Mouse (Mus musculus) heart, adult 2 months (tissue): ENCODE data around the gene Apopt1. TPM values are rescaled to one million over a fixed set of nuclear protein-coding genes. Genes with fewer than 3 reads are reported as not detected.
A peak's percentile ranks its signal among the peaks of the same experiment; 100 is the strongest.

Source experiments
- DNase-seq, 2 experiments: peaks; one replicate each; pipeline ENCODE4 v3.0.0; 2021
- H3K27ac ChIP-seq: fragments of 200-600 bp; 2 replicates; pipeline ENCODE4 v1.8.1; 2022
- H3K27me3 ChIP-seq: fragments of 200-500 bp; 2 replicates; pipeline ENCODE4 v1.6.1; 2012; ENCODE audit warnings: mild to moderate bottlenecking, low read length, inconsistent platforms, mixed read lengths; ENCODE audit not compliant: control insufficient read depth, insufficient read depth
- H3K36me3 ChIP-seq: fragments of 200-500 bp; 2 replicates; pipeline ENCODE4 v1.6.1; 2012; ENCODE audit warnings: low read length, inconsistent platforms; ENCODE audit not compliant: control insufficient read depth, insufficient read depth
- H3K4me1 ChIP-seq: fragments of 200-500 bp; 2 replicates; pipeline ENCODE4 v1.6.1; 2011; ENCODE audit warnings: low read length; ENCODE audit not compliant: control insufficient read depth, insufficient read depth
- H3K4me3 ChIP-seq: fragments of 200-600 bp; 2 replicates; pipeline ENCODE4 v1.8.1; 2022
- H3K79me2 ChIP-seq: fragments of 200-500 bp; replicated peaks from 2 replicates; pipeline ENCODE4 v1.6.1; 2012; ENCODE audit warnings: mild to moderate bottlenecking, inconsistent platforms, low read length, moderate library complexity, mixed read lengths; ENCODE audit not compliant: control insufficient read depth, insufficient read depth
- H3K9ac ChIP-seq: fragments of 200-500 bp; 2 replicates; pipeline ENCODE4 v1.6.1; 2012; ENCODE audit warnings: low read depth, mild to moderate bottlenecking, control low read depth, inconsistent platforms, low read length, mixed read lengths
- CTCF ChIP-seq: fragments of 200-600 bp; IDR thresholded peaks from 2 replicates; pipeline ENCODE4 v1.8.1; 2022; ENCODE audit warnings: antibody characterized with exemption, mild to moderate bottlenecking, moderate library complexity
- EP300 ChIP-seq: fragments of 200-500 bp; IDR thresholded peaks from 2 replicates; pipeline ENCODE4 v1.6.1; 2011; ENCODE audit warnings: low read depth, low read length, control low read depth; ENCODE audit not compliant: insufficient read depth
- POLR2A ChIP-seq: fragments of 200-500 bp; IDR thresholded peaks from 2 replicates; pipeline ENCODE4 v1.6.1; 2011; ENCODE audit warnings: mild to moderate bottlenecking, low read depth, low read length, control low read depth; ENCODE audit not compliant: insufficient read depth
- WGBS: fragments of 180-500 bp; shearing (Covaris S2); methylation state at CpG from one replicate; pipeline ENCODE4 v1.1.7; 2018; 5-methylcytosine and 5-hydroxymethylcytosine counted together
- intact Hi-C: fragments of 180-260 bp; cut with DNase I; formaldehyde crosslinking; loops from one replicate; pipeline ENCODE4 v1.15.1; 2025
- polyA plus RNA-seq: library from polyadenylated mRNA; depleted of rRNA; stranded (reverse); fragments of >200 nt; gene quantifications from 2 replicates; pipeline ENCODE4 v1.2.3, GENCODE M21; 2012
- total RNA-seq, 2 experiments: library from RNA; stranded (reverse); gene quantifications; 2 replicates each; pipeline ENCODE4 v1.2.3; 2021

The Apopt1 gene
- total and polyA plus RNA-seq, 3 experiments: 31.7 to 36.3 (median 32.0) TPM

DNA sequence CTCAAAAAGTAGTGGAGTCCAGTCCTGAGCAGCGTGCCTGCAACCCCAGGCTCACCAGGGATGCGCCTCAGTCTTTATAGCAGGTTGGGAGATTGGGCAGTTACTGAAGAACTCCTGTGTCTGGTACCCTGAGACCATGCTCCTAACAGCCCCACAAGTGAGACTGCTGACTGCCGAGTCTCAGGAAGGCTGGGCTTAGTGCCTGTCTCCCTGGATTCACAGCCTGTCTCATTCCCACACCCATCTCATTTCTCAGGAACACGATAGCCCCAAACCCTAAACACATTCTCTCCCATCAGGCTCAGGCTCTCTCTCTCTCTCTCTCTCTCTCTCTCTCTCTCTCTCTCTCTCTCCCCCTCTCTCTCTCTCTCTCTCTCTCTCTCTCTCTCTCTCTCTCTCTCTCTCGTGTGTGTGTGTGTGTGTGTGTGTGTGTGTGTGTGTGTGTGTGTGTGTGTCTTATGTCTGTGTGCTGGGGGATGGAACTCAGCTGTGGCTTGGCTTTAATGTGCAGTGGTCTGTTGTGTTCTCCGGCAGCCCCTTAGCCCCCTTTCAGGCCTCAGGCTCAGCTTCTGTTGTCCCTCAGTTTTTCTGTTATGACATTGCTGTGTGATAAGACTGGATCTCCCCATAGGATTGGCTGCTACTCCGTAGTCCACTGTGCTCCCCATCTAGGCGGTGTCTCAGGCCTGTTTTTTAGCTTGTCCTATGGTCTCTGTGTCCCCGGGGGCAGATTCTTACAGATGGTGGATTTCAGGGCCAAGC, 56.9 kb downstream of the Apopt1 start:
- H3K9ac ChIP-seq: peak overlapping the region; percentile 9; the same call in 1 of the 2 replicates
- peaks cover 3% of the 10 kb centered on the region; the same call in 1 of the 2 replicates for H3K36me3 ChIP-seq
- TF ChIP-seq CTCF (no peak), EP300 (no peak), POLR2A (no peak)
- peaks cover 20% of the 10 kb centered on the region for H3K4me1 ChIP-seq
- no peak overlapping the region for H3K4me3 ChIP-seq
- H3K27ac ChIP-seq: peak overlapping the region; percentile 29
- WGBS: 47% methylated on average over 8 of the region's 9 CpGs
- no peaks in the 10 kb centered on the region for H3K27me3 ChIP-seq
- peaks cover 13% of the 10 kb centered on the region for H3K79me2 ChIP-seq
- intact Hi-C loops: no loop called here
- no peak for DNase-seq

DNA sequence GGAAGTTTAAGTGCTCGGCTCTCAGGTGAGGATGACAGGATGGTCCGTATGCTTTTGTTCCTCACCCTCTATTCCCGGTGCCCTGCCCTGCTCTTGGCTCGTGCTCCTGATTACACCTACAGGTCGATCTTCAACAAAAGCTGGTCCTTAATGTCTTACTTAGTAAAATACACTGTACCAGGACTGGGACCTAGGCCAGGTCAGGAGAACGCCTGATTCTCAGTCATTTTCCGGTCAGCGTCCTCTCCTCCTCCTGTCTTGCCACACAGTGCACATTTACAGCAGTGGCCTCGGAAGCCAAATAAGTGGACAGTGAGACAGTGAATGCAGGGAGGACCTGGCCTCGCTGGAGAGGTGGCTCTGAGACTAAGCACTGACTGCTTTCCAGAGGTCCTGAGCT, 57.6 kb downstream of the Apopt1 start:
- Histone ChIP-seq H3K27ac (peak overlapping the region; percentile 6; the same call in 1 of the 2 replicates), H3K27me3 (no peaks in the 10 kb centered on the region), H3K79me2 (peaks cover 13% of the 10 kb centered on the region), H3K9ac (no peak overlapping the region), H3K4me1 (peaks cover 20% of the 10 kb centered on the region), H3K4me3 (no peak overlapping the region), H3K36me3 (peaks cover 6% of the 10 kb centered on the region; the same call in 1 of the 2 replicates)
- 61% methylated on average over 10 of the region's 10 CpGs for WGBS
- TF ChIP-seq EP300: no peak
- no peak for TF ChIP-seq POLR2A
- no peak for TF ChIP-seq CTCF
- DNase-seq: no peak
- intact Hi-C loops: no loop called here

DNA sequence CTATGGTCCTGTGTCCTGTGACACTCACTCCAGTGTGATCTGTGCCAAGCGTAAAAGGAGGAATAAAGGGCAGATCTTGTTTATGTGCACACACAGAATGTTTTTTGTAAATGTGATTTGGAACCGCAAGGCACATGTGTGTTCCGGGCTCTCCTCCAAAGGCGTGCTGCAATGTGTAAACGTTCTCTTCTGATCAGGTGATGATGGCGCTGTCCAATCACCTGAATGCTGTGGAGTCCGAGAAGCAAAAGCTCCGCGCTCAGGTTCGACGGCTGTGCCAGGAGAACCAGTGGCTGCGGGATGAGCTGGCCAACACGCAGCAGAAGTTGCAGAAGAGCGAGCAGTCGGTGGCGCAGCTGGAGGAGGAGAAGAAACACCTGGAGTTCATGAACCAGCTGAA, 61.1 kb downstream of the Apopt1 start:
- Histone ChIP-seq H3K4me3 (no peak overlapping the region), H3K27ac (no peak overlapping the region), H3K79me2 (peaks cover 10% of the 10 kb centered on the region), H3K27me3 (no peaks in the 10 kb centered on the region), H3K36me3 (peaks cover 14% of the 10 kb centered on the region), H3K4me1 (peaks cover 17% of the 10 kb centered on the region), H3K9ac (no peak overlapping the region)
- no peak for DNase-seq
- WGBS: 86% methylated on average over 16 of the region's 16 CpGs
- TF ChIP-seq POLR2A (no peak), EP300 (no peak), CTCF (no peak)
- intact Hi-C loops: no loop called here

DNA sequence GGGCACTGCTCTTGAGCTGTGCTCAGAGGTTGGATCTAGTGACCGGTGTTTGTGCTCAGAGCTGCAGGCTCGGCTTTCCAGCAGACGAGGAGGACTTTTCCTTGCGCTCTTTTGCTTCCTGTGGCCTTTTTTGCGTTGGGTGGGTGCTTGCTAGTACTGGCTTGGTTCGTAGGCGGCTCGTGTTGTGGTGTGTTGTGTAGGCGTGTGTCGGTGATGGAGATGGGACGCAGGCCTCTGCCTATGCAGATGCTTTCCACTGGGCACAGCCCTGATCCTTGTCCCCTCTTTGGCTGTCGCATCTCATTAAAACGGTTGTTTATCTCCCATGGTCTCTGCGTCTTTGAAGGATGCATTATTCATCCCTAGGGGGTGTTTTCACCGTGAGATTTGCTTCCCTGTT, 61.8 kb downstream of the Apopt1 start:
- Histone ChIP-seq H3K27ac (no peak overlapping the region), H3K27me3 (no peaks in the 10 kb centered on the region), H3K79me2 (peaks cover 9% of the 10 kb centered on the region), H3K4me1 (peaks cover 14% of the 10 kb centered on the region), H3K9ac (no peak overlapping the region), H3K36me3 (peaks cover 14% of the 10 kb centered on the region), H3K4me3 (no peak overlapping the region)
- TF ChIP-seq POLR2A (no peak), CTCF (no peak), EP300 (no peak)
- intact Hi-C loops: loop anchor here (5.0 kb wide), 1 partner anchor 33 kb away; no protein-coding TSS in a partner anchor
- 70% methylated on average over 15 of the region's 15 CpGs for WGBS
- DNase-seq: no peak

DNA sequence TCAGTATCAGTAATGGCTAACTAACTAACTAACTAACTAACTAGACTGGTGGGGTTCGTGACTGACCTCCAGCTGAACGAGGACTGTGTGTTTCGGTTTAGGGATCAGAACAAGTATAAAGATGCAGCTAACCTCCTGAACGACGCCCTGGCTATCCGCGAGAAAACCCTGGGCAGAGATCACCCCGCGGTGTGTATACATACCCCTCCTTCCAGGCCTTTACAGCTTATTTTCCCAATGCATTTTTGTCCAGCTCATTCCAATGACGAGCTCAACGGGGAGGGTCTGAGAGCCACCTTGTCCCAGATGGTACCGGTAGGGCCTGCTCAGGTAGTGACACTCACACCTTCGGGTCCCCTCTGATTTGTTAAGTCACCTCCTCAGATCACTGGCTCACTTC, 64.9 kb downstream of the Apopt1 start:
- Histone ChIP-seq H3K27ac (peak overlapping the region; percentile 67), H3K9ac (no peak overlapping the region), H3K79me2 (peaks cover 7% of the 10 kb centered on the region), H3K4me3 (no peak overlapping the region), H3K4me1 (peaks cover 6% of the 10 kb centered on the region), H3K36me3 (peaks cover 14% of the 10 kb centered on the region), H3K27me3 (no peaks in the 10 kb centered on the region)
- WGBS: 89% methylated on average over 13 of the region's 13 CpGs
- no peak for DNase-seq
- TF ChIP-seq POLR2A: no peak
- intact Hi-C loops: loop anchor here (5.0 kb wide), 1 partner anchor 36 kb away; no protein-coding TSS in a partner anchor

DNA sequence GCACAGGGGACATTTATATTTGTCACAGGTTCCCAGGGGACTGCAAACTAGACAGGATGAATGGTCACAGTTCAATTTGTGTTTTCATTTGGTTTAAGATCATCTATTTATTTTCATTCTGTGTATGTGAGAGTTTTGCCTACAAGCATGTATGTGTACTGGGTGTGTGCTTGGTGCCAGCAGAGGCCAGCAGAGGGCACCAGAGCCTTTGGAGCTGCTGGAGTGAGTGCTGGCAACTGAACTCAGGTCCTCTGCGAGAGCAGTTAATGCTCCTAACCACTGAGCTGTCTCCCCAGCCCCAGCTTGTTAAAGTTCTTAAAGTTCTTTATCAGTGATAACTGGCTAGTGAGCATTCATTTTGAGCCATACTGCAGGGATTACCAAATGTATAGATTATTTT, 66.5 kb downstream of the Apopt1 start:
- Histone ChIP-seq H3K27ac (peak overlapping the region; percentile 61), H3K36me3 (peaks cover 14% of the 10 kb centered on the region), H3K9ac (no peak overlapping the region), H3K27me3 (no peaks in the 10 kb centered on the region), H3K4me1 (peaks cover 6% of the 10 kb centered on the region), H3K79me2 (peaks cover 2% of the 10 kb centered on the region), H3K4me3 (no peak overlapping the region)
- peak; percentile 56 for TF ChIP-seq CTCF
- TF ChIP-seq EP300: no peak
- no peak for TF ChIP-seq POLR2A
- DNase-seq: no peak
- 100% methylated on average over 1 of the region's 1 CpGs for WGBS
- intact Hi-C loops: loop anchor here (5.0 kb wide), 1 partner anchor 37 kb away; no protein-coding TSS in a partner anchor
